Mouse (Mus musculus) heart, postnatal 0 days (tissue): ENCODE results near the gene Prkacb.

Experiments
- CTCF ChIP-seq: IDR thresholded peaks from 2 replicates; pipeline ENCODE4 v1.5.1; 2016; ENCODE audit warnings: antibody characterized with exemption, control low read depth, low read depth
- EP300 ChIP-seq: IDR thresholded peaks from 2 replicates; pipeline ENCODE4 v1.6.1; 2016; ENCODE audit warnings: antibody characterized with exemption, low read depth

GRCm38 (mm10) chr3:146842766-146843165 is 30.0 kb upstream of the Prkacb start:
- TF ChIP-seq CTCF (no peak), EP300 (no peak)
